Mouse (Mus musculus) heart, adult 8-10 months (tissue): ENCODE measurements at regions not wholly inside any gene's neighbourhood (a gene's known extent, or its start where the extent isn't known, plus 50 kb on each side); places are given as distances from the start of the nearest gene placed in this dataset.
"Not testable (repeated sequence)": the region's sequence is repeated elsewhere in the genome, so short reads cannot be mapped to it uniquely, and the experiment has no call there.

ENCODE experiments used
- DNase-seq: peaks from one replicate; pipeline ENCODE4 v3.0.0; 2022; ENCODE audit warnings: low spot score

- no peak for DNase-seq
These were observed 71.1 kb upstream of the Ezr start for GRCm38 (mm10) chr17:6853641-6854040.

GRCm38 (mm10) chr17:6852177-6852947 is 69.8 kb upstream of the Ezr start:
- no peak for DNase-seq

GRCm38 (mm10) chr17:6850513-6850912 is 67.9 kb upstream of the Ezr start:
- no peak for DNase-seq

GRCm38 (mm10) chr17:6841781-6842465 is 59.3 kb upstream of the Ezr start:
- not testable (repeated sequence) for DNase-seq

- DNase-seq: peak; percentile 55
These were observed 52.8 kb upstream of the Ezr start for GRCm38 (mm10) chr17:6835333-6835916.
